Mouse (Mus musculus) limb, embryonic 11.5 days (tissue): ENCODE measurements around the gene Klhl6. TPM values are rescaled to one million over a fixed set of nuclear protein-coding genes. Genes with fewer than 3 reads are reported as not detected.

Experiments
- ATAC-seq: fragments of 200-750 bp; cut with Nextera tagmentation; 2 replicates; pipeline ENCODE4 v1.8.0; 2017; ENCODE audit warnings: low read depth; ENCODE audit not compliant: insufficient number of reproducible peaks, low FRiP score, low TSS enrichment
- DNase-seq: peaks from one replicate; pipeline ENCODE4 v3.0.0-alpha.2; 2015; ENCODE audit warnings: low spot score
- H3K27ac ChIP-seq: fragments of 300-500 bp; sonication (generic); replicated peaks from 2 replicates; pipeline ENCODE4 v1.5.1; 2014; ENCODE audit warnings: low read depth, mild to moderate bottlenecking, low read length
- H3K27me3 ChIP-seq: fragments of 300-500 bp; sonication (generic); 2 replicates; pipeline ENCODE4 v1.6.1; 2014; ENCODE audit warnings: mild to moderate bottlenecking, low read length, mixed read lengths; ENCODE audit not compliant: control insufficient read depth, insufficient read depth
- H3K36me3 ChIP-seq: fragments of 300-500 bp; sonication (generic); 2 replicates; pipeline ENCODE4 v1.6.1; 2014; ENCODE audit warnings: mild to moderate bottlenecking, low read length, moderate library complexity, mixed read lengths; ENCODE audit not compliant: control insufficient read depth, insufficient read depth
- H3K4me1 ChIP-seq: fragments of 300-500 bp; sonication (generic); 2 replicates; pipeline ENCODE4 v1.6.1; 2014; ENCODE audit warnings: low read length, mixed read lengths; ENCODE audit not compliant: control insufficient read depth, insufficient read depth
- H3K4me2 ChIP-seq: fragments of 300-500 bp; sonication (generic); 2 replicates; pipeline ENCODE4 v1.6.1; 2014; ENCODE audit warnings: low read depth, mild to moderate bottlenecking, moderate library complexity; ENCODE audit not compliant: severe bottlenecking
- H3K4me3 ChIP-seq: fragments of 300-500 bp; sonication (generic); 2 replicates; pipeline ENCODE4 v1.5.1; 2014; ENCODE audit warnings: low read depth, low read length
- H3K9ac ChIP-seq: fragments of 300-500 bp; sonication (generic); 2 replicates; pipeline ENCODE4 v1.6.1; 2014; ENCODE audit warnings: mild to moderate bottlenecking, low read length
- H3K9me3 ChIP-seq: fragments of 300-500 bp; sonication (generic); 2 replicates; pipeline ENCODE4 v1.6.1; 2016; ENCODE audit warnings: low read length; ENCODE audit not compliant: control insufficient read depth
- WGBS: fragments of 180-500 bp; shearing (Covaris S2); extraction: QIAGEN DNeasy Blood & Tissue Kit; methylation state at CpG from one replicate; pipeline ENCODE4 v1.1.7; 2014; 5-methylcytosine and 5-hydroxymethylcytosine counted together
- polyA plus RNA-seq: library from polyadenylated mRNA; unstranded; fragments of >200 nt; fragmentation: Nextera tagmentation; extraction: Ambion mirVana; gene quantifications from 2 replicates; pipeline ENCODE4 v1.2.1, GENCODE M21; 2014

Klhl6 gene
- polyA plus RNA-seq, 1 experiment from 2014 or later: 5.0 TPM

DNA sequence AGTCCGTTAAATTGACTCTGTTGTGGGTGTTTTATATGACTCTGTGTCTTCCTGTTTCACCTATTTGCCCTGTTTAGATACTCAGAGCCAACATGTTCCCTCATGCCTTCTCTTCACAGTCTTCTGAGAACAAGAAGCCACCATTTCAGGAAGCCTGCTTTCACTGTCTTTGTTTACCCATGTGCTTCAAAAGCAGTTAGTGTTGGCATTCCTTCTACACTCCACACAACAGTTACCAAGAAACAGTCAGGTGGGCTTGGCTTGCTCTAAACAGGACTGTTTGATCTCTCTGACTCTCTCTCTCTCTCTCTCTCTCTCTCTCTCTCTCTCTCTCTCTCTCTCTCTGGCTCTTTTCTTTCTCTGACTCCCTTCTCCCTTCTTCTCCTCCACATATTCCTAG is 64.6 kb downstream of the Klhl6 start:
- ATAC-seq (no peak), DNase-seq (no peak)
- H3K9me3 ChIP-seq: no peaks in the 10 kb centered on the region
- H3K27me3 ChIP-seq: no peaks in the 10 kb centered on the region
- no peaks in the 10 kb centered on the region for H3K36me3 ChIP-seq
- H3K4me3 ChIP-seq: no peak overlapping the region
- H3K9ac ChIP-seq: no peak overlapping the region
- no peak overlapping the region for H3K4me2 ChIP-seq
- 80% methylated on average over 1 of the region's 1 CpGs for WGBS
- no peaks in the 10 kb centered on the region for H3K4me1 ChIP-seq
- H3K27ac ChIP-seq: no peak overlapping the region

DNA sequence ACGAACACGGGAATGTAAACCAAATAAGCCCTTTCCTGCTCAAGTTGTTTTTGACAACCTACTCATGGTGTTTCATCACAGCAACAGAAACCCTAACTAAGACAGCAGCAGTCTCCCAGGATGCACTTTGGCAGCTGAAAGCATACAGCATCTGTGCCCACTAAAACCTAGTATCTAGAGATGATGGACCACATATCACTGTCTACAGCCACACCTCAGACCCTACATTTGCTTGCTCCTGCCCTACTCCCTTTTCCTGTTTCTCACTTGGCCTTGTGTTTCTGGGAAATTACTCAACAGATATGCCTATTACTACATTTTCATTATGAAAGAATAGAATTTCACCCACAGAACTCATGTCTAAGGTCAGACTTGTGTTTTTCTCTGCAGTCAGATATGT is 70.3 kb downstream of the Klhl6 start:
- 70% methylated on average over 2 of the region's 2 CpGs for WGBS
- DNase-seq (no peak), ATAC-seq (no peak)
- H3K36me3 ChIP-seq: no peaks in the 10 kb centered on the region
- H3K9me3 ChIP-seq: no peaks in the 10 kb centered on the region
- H3K9ac ChIP-seq: no peak overlapping the region
- no peak overlapping the region for H3K4me2 ChIP-seq
- no peaks in the 10 kb centered on the region for H3K4me1 ChIP-seq
- H3K27ac ChIP-seq: no peak overlapping the region
- H3K4me3 ChIP-seq: no peak overlapping the region
- H3K27me3 ChIP-seq: no peaks in the 10 kb centered on the region

DNA sequence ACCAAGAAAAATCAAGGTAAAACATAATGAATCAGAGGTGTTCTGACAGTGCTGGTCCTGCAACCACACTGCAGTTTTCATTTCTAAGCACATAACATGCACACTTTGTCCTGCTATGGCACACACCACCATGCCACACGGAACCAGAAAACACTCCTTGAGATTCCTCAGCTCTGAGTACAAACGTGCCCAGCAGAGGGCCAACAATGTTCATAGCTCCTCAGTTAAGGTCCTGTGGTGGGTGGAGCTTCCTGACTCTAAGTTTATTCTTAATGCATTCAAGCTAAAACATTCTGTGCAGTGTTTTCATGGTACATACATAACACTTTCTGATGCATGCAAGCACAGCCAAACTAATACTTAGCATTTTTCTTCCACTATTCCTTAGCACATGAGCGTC is 74.5 kb downstream of the Klhl6 start:
- DNase-seq (no peak), ATAC-seq (no peak)
- Histone ChIP-seq H3K27me3 (no peaks in the 10 kb centered on the region), H3K36me3 (no peaks in the 10 kb centered on the region), H3K4me3 (no peak overlapping the region), H3K9ac (no peak overlapping the region), H3K4me2 (no peak overlapping the region), H3K9me3 (no peaks in the 10 kb centered on the region), H3K4me1 (no peaks in the 10 kb centered on the region), H3K27ac (no peak overlapping the region)
- WGBS: 61% methylated on average over 3 of the region's 3 CpGs

DNA sequence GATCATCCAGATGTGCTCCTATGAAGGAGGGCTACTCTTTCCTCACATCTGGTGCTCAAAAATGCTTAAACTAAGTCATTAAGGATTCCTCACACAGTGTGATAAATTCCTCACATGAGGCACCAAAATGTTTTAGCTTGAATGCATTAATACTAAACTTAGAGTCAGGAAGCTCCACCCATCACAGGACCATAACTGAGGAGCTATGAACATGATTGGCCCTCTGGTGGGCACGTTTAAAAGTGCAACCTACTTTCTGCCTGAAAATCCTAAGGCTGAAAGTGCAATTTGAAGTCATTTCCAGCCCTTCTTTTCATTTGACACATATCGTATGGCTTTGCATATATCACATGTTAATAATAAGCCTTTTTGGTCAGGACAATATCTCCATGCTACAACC is 75.7 kb downstream of the Klhl6 start:
- Histone ChIP-seq H3K27ac (no peak overlapping the region), H3K4me2 (no peak overlapping the region), H3K4me3 (no peak overlapping the region), H3K9me3 (no peaks in the 10 kb centered on the region), H3K27me3 (no peaks in the 10 kb centered on the region), H3K4me1 (no peaks in the 10 kb centered on the region), H3K36me3 (no peaks in the 10 kb centered on the region), H3K9ac (no peak overlapping the region)
- WGBS: 43% methylated on average over 2 of the region's 2 CpGs
- DNase-seq: peak; percentile 53
- no peak for ATAC-seq

- no peak for DNase-seq
- Histone ChIP-seq H3K9me3 (no peaks in the 10 kb centered on the region), H3K4me3 (no peak overlapping the region), H3K36me3 (no peaks in the 10 kb centered on the region), H3K4me2 (no peak overlapping the region), H3K9ac (no peak overlapping the region), H3K4me1 (no peaks in the 10 kb centered on the region), H3K27me3 (no peaks in the 10 kb centered on the region), H3K27ac (no peak overlapping the region)
- whole genome bisulfite sequencing: 67% methylated on average over 2 of the region's 2 CpGs
- no peak for ATAC-seq
Observed at GRCm38 (mm10) chr16:19904734-19905479, 77.9 kb downstream of the Klhl6 start.

- ATAC-seq: no peak
- 93% methylated on average over 1 of the region's 1 CpGs for WGBS
Observed at GRCm38 (mm10) chr16:19903792-19904191, 79.0 kb downstream of the Klhl6 start.

More at GRCm38 (mm10) chr16:19903792-19904191, 79.0 kb downstream of the Klhl6 start:
- H3K4me3 ChIP-seq: no peak overlapping the region
- no peaks in the 10 kb centered on the region for H3K36me3 ChIP-seq
- no peak overlapping the region for H3K4me2 ChIP-seq
- H3K27me3 ChIP-seq: no peaks in the 10 kb centered on the region
- H3K9me3 ChIP-seq: no peaks in the 10 kb centered on the region
- H3K27ac ChIP-seq: no peak overlapping the region
- H3K9ac ChIP-seq: no peak overlapping the region
- H3K4me1 ChIP-seq: no peaks in the 10 kb centered on the region
- DNase-seq: no peak

Other genes starting within 250 kb of the Klhl6 start
- gene B3gnt5, start 222.8 kb downstream of the Klhl6 start, polyA plus RNA-seq: 45.3 and 49.3 TPM in 2 replicates
- 30.1 and 30.5 TPM in 2 replicates for gene Klhl24, start 114.5 kb upstream of the Klhl6 start, polyA plus RNA-seq
- gene Yeats2, start 158.0 kb upstream of the Klhl6 start, polyA plus RNA-seq: 48.5 and 58.3 TPM in 2 replicates